Mouse (Mus musculus) liver, embryonic 14.5 days (tissue): ENCODE measurements around the gene Fam126b.

Experiments
- CTCF ChIP-seq: IDR thresholded peaks from 2 replicates; pipeline ENCODE4 v1.5.1; 2016; ENCODE audit warnings: antibody characterized with exemption, low read depth, control low read depth
- EP300 ChIP-seq: IDR thresholded peaks from 2 replicates; pipeline ENCODE4 v1.6.1; 2016; ENCODE audit warnings: antibody characterized with exemption, low read depth

DNA sequence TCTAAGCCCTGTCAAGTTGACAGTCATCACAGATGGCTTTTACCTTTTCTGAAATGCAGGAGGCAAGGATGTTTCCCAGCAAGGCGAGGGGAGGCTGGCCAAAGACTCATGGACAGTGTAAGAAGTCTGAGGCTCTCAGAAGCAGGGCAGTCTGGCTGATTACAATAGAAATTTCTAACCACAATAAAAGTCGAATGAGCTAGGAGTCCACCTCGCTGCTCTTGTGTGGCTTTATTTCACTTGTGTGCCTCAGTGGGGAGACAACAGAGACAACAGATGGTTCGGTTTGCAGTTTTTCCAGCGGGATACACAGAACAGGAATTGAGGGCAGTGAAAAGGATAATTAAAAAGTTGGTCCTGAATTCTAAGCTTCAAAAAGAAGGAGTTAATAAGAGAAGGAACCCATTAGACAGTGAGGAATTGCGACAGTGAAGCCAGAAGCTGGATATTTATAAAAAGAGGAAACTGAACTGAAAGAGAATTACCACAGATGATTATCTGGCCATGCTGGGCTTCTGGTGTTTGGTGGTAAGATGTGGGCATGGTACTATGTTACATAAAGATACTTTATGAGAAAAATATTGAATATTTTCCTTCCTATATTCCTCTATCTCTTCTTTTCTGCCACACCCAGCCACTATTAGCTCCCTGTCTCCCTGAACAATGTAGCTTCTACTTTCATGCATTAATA lies 32.0 kb upstream of the Fam126b start:
- TF ChIP-seq CTCF: no peak
- TF ChIP-seq EP300: no peak
